Mouse (Mus musculus): ENCODE measurements around the gene Stag2.
A peak's percentile ranks its signal among the peaks of the same experiment; 100 is the strongest.

Stag2 gene

DNA sequence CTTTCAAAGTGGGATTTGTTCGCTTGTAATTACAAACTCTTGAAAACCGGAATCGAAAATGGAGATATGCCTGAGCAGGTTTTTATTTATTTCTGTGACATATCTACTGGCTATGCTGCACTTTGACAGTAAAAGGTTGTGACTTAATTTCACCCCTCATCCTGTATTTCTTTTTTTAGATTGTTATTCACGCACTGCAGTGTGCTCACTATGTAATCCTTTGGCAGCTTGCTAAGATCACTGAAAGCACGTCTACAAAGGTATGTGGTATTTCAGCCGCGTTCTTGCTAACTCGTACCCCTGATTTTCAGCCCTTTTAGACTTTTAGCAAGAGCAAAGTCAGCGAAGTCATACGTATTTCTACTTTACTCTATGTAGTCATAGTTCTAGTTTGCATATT lies 101.2 kb downstream of the Stag2 start:
- DNase-seq: no peak

DNA sequence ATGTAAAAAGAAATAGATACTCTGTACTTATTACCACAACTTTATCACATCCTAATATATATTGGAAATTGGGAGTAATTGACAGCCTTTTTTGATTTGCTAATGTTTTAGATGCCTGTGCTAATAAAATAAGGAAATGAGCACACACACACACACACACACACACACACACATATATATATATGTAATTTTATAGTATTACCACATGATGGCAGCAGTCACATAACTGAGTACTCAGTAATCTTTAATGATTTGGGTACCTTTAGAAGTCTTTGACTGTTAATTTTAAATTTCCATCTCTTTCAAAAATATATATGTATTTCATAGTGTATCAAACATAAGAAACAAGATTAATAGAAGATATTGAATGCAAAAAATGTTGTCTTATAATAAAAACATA lies 123.6 kb downstream of the Stag2 start:
- peak; percentile 2 for DNase-seq

DNA sequence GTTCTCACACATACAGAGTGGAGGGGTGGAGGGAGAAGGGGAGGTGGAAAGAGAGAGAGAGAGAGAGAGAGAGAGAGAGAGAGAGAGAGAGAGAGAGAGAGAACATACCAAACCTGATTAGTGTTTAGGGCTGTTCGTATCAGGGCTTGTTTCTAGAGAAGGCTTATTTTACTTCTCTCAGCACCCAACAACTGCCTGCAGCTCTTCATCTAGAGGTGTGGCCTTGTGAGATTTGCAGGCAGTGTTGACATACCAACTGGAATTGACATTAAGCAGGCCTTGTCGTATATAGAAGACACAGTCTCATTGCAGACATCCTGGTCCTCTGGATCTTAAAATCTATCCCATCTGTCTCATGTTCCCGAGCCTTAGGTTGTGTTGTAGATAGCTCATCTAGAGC lies 141.1 kb downstream of the Stag2 start:
- DNase-seq: no peak

DNA sequence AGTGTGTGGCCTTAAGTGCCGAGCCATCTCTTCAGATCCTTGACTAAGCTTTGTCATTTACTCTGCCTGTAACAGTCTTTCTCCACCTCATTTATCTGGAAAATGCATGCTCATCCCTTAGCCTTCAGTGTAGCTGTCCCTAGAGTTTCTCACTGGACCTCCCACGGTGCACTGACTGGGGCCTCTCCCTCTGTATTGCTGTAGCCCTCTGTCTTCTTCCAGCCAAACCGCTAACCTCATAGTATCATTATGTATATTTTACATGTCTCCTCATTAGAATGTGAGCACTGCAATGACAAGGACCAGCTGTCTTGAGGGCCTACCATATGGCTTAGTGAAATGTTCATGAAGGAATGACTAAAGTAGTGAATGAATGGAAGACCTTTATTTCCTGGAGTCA lies 166.1 kb downstream of the Stag2 start:
- no peak for DNase-seq

DNA sequence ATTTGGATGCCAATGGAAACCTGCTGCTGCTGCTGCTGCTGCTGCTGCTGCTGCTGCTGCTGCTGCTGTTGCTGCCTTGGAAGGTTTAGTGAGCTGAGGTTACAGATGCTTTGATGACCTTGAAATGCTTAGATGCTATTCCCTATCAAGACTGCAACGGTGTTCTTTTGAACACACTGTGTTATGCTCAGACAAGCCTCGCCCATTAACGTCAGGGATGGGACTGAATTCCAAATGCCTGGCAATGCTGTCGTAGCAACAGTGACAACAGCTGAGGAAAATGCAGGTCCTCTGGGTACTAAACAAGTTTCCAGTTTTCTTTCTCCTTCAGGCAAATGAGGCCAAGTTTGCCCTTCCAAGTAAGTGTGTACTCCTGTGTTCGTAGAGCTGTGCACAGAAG lies 171.3 kb downstream of the Stag2 start:
- peak; percentile 2 for DNase-seq

DNA sequence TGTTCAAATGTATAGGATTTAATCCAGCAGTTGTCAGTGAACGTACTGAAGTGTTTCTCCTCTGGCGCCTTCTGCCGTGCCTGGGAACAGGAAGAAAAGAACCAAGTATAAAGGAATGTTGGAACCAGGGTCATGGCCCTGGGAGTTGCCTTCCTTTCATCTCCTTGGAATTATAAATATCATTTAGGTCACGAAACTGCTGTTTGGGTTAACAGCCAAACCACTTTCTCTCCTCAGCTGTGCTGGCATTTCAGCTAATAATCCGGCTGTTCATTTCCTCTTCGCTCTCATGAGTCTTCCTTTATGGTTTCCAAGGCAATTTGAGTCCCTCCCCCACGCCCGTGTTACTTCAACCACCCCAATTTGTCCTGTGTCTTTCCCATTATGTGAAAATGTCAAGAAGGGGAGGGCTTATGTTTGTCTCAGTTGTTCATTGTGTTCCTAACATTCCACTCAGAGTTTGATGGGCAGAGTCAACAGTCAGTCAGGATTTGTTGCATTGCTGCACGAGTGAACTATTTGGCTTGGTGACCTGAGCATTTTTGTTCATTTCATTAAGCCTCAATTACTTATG lies 172.2 kb downstream of the Stag2 start:
- peak; percentile 33 for DNase-seq

DNA sequence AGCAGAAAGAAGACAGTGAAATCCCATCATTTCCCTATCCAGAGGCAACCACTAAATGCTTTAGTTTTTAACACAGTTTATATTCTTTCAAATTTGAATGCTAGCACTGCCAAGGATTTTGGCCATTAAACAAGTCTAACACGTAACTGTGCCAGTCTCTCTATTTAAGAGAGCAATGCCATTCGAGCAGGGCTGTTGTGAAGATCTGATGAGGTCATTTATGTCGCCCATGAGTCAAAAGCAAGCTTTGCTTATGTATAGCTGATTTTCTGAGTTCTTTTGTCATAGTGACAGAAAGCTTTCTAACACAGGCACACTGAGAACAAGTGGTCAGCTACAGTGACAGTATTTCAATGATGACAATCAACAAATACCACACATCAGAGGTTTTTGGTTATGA lies 175.7 kb downstream of the Stag2 start:
- DNase-seq: peak; percentile 1
